Mouse (Mus musculus) intestine, embryonic 15.5 days (tissue): Measurements from ENCODE around the gene Trim50. TPM values are rescaled to one million over a fixed set of nuclear protein-coding genes. Genes with fewer than 3 reads are reported as not detected.

Experiments used
- ATAC-seq: fragments of 200-750 bp; cut with Nextera tagmentation; 2 replicates; pipeline ENCODE4 v1.8.0; 2017; ENCODE audit warnings: moderate TSS enrichment, moderate library complexity
- H3K27ac ChIP-seq: fragments of 300-500 bp; sonication (generic); 2 replicates; pipeline ENCODE4 v1.5.1; 2015; ENCODE audit warnings: mild to moderate bottlenecking, inconsistent platforms
- H3K27me3 ChIP-seq: fragments of 300-500 bp; sonication (generic); replicated peaks from 2 replicates; pipeline ENCODE4 v1.6.1; 2015; ENCODE audit warnings: inconsistent platforms
- H3K36me3 ChIP-seq: fragments of 300-500 bp; sonication (generic); 2 replicates; pipeline ENCODE4 v1.6.1; 2015; ENCODE audit warnings: inconsistent platforms
- H3K4me1 ChIP-seq: fragments of 300-500 bp; sonication (generic); replicated peaks from 2 replicates; pipeline ENCODE4 v1.6.1; 2015; ENCODE audit warnings: inconsistent platforms
- H3K4me2 ChIP-seq: fragments of 300-500 bp; sonication (generic); replicated peaks from 2 replicates; pipeline ENCODE4 v1.6.1; 2015; ENCODE audit warnings: mild to moderate bottlenecking, inconsistent platforms
- H3K4me3 ChIP-seq: fragments of 300-500 bp; sonication (generic); replicated peaks from 2 replicates; pipeline ENCODE4 v1.5.1; 2015; ENCODE audit warnings: inconsistent platforms
- H3K9ac ChIP-seq: fragments of 300-500 bp; sonication (generic); 2 replicates; pipeline ENCODE4 v1.6.1; 2015; ENCODE audit warnings: inconsistent platforms
- H3K9me3 ChIP-seq: fragments of 300-500 bp; sonication (generic); 2 replicates; pipeline ENCODE4 v1.6.1; 2016; ENCODE audit warnings: inconsistent platforms
- WGBS: fragments of 180-500 bp; shearing (Covaris S2); methylation state at CpG from one replicate; pipeline ENCODE4 v1.1.7; 2015; 5-methylcytosine and 5-hydroxymethylcytosine counted together
- polyA plus RNA-seq: library from polyadenylated mRNA; unstranded; fragments of >200 nt; fragmentation: Nextera tagmentation; extraction: Ambion mirVana; gene quantifications from 2 replicates; pipeline ENCODE4 v1.2.1, GENCODE M21; 2015

Trim50 gene
- polyA plus RNA-seq, 1 experiment from 2014 or later = 0.16 TPM

DNA sequence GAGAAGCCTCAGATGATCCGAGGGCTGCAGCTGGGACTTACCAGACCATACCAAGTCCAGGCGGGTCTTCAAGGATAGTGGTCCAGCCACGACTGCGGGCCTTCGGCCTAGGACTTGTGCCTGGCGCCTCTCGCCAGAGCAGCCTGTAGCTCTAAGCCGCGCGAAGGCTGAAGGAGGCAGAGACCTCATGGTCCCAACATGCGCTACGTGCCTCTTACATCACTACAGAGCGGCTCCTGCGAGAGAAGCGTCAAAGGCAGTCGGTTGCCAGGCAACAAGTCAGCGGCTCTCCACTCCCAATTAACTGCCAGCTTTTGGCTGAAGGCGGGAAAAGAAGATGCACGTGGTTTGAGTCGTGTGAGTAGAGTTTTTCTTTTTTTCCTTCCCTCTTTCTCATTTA, 51.5 kb downstream of the Trim50 start:
- Histone ChIP-seq H3K4me1 (no peaks in the 10 kb centered on the region; the same call in 1 of the 2 replicates), H3K9me3 (no peaks in the 10 kb centered on the region), H3K36me3 (no peaks in the 10 kb centered on the region), H3K27ac (no peak overlapping the region), H3K27me3 (no peaks in the 10 kb centered on the region), H3K4me3 (no peak overlapping the region), H3K4me2 (no peak overlapping the region), H3K9ac (no peak overlapping the region)
- ATAC-seq = peak; percentile 30; the same call in 1 of the 2 replicates
- WGBS = 38% methylated on average over 20 of the region's 20 CpGs

DNA sequence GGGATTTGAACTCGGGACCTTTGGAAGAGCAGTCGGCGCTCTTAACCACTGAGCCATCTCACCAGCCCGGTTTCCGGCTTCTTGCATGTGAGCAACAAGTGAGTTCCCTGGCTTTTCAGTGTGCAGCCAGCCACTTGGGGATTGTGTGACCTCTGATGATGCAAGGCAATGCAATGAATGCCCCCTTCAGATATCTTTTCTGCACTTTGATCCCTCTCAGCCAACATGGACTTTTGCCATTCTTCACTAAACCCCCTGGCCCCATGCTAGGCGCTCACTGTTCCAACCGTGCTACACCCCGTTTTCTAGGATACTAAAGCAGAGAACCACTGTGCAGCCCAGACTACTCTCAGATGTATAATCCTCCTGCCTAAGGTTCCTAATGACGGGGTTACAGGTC, 52.3 kb downstream of the Trim50 start:
- Histone ChIP-seq H3K27me3 (no peaks in the 10 kb centered on the region), H3K27ac (0 out of 2 replicates have a peak overlapping the region, but pooled peaks have one; percentile 40), H3K9ac (no peak overlapping the region), H3K4me1 (no peaks in the 10 kb centered on the region; the same call in 1 of the 2 replicates), H3K36me3 (no peaks in the 10 kb centered on the region), H3K4me2 (no peak overlapping the region), H3K9me3 (no peaks in the 10 kb centered on the region), H3K4me3 (no peak overlapping the region)
- ATAC-seq = peak; percentile 90
- 80% methylated on average over 9 of the region's 9 CpGs for WGBS

DNA sequence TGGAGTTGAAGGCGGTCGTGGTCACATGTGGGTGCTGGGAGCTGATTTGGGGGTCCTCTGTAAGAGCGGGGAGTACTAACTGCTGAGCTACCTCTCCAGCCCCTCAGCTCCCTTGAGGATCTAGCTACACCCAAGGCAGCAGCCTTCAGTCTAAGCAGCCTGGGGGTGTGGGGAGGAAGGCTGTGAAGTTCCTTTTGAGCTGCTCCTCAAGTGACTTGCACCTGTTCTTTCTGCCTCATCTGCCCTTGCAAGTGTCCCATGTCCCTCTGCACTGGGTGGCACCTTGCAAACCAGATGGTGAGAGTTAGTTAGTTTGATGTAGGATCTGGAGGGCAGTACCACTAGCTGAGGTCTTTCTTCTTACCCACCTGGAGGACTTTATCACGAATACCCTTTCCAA, 55.0 kb downstream of the Trim50 start:
- 83% methylated on average over 4 of the region's 4 CpGs for WGBS
- Histone ChIP-seq H3K4me3 (no peak overlapping the region), H3K9me3 (no peaks in the 10 kb centered on the region), H3K4me2 (no peak overlapping the region), H3K36me3 (no peaks in the 10 kb centered on the region), H3K27ac (no peak overlapping the region), H3K4me1 (no peaks in the 10 kb centered on the region; the same call in 1 of the 2 replicates), H3K9ac (no peak overlapping the region), H3K27me3 (no peaks in the 10 kb centered on the region)
- ATAC-seq = no peak

- no peak overlapping the region for H3K4me2 ChIP-seq
- H3K9me3 ChIP-seq = no peaks in the 10 kb centered on the region
- WGBS = 90% methylated on average over 9 of the region's 9 CpGs
- no peak overlapping the region for H3K9ac ChIP-seq
- no peak for ATAC-seq
- H3K36me3 ChIP-seq = peaks cover 12% of the 10 kb centered on the region; the same call in 1 of the 2 replicates
- no peaks in the 10 kb centered on the region for H3K4me1 ChIP-seq
- H3K27ac ChIP-seq = no peak overlapping the region
- no peaks in the 10 kb centered on the region for H3K27me3 ChIP-seq
- H3K4me3 ChIP-seq = no peak overlapping the region
Measured at GRCm38 (mm10) chr5:135410266-135410665, 57.2 kb downstream of the Trim50 start.

Other genes with a start within 250 kb of the Trim50 start
- gene Tbl2, start 203.6 kb upstream of the Trim50 start, polyA plus RNA-seq = 26.3 and 28.0 TPM in 2 replicates
- gene Bcl7b, start 185.0 kb upstream of the Trim50 start, polyA plus RNA-seq = 50.2 and 50.3 TPM in 2 replicates
- gene Baz1b, start 166.0 kb upstream of the Trim50 start, polyA plus RNA-seq = 33.1 and 34.1 TPM in 2 replicates
- gene Fzd9, start 102.1 kb upstream of the Trim50 start, polyA plus RNA-seq = 0.87 and 0.88 TPM in 2 replicates
- 0.40 and 0.56 TPM in 2 replicates for gene Fkbp6, start 3.3 kb upstream of the Trim50 start, polyA plus RNA-seq
- 30.2 and 35.8 TPM in 2 replicates for gene Nsun5, start 16.7 kb downstream of the Trim50 start, polyA plus RNA-seq
- 10.6 and 11.0 TPM in 2 replicates for gene Pom121, start 41.3 kb downstream of the Trim50 start, polyA plus RNA-seq
- gene Hip1, start 191.8 kb downstream of the Trim50 start, polyA plus RNA-seq = 20.1 and 20.9 TPM in 2 replicates
- gene Ccl26, start 210.3 kb downstream of the Trim50 start, polyA plus RNA-seq = not detected in 2 replicates
- gene Ccl24, start 219.8 kb downstream of the Trim50 start, polyA plus RNA-seq = 19.0 and 22.5 TPM in 2 replicates